Mouse (Mus musculus): ENCODE measurements at regions not wholly inside any gene's neighbourhood (a gene's known extent, or its start where the extent isn't known, plus 50 kb on each side); places are given as distances from the start of the nearest gene placed in this dataset.

GRCm38 (mm10) chr13:102106188-102106587 is 338.2 kb upstream of the Pik3r1 start:
- 86% methylated on average over 1 of the region's 1 CpGs for WGBS
- no peak for DNase-seq (ENCODE audit: low read depth, low spot score)

DNA sequence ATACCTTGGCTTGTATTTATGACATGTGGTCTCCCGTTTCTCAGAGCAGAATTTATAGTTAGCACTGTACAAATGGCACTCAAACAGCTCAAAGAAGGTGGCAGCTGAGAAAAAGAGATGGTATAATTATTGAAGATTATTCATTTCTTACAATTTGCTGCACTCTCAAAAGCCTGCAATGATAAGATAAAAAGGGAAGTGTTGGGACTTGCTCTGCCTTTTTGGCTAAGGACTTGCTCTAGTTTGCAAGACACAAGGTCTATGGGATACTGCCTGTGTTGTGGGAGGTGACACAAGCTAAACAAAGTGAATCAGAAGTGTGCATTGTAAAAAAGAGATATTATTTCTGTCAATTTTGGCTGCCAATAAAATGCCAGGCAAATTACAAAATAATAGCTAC is 340.2 kb upstream of the Pik3r1 start:
- no peak for DNase-seq (ENCODE audit: low read depth, low spot score)
- 64% methylated on average over 1 of the region's 1 CpGs for WGBS

- 76% methylated on average over 3 of the region's 3 CpGs for WGBS
- DNase-seq (ENCODE audit: low read depth, low spot score), result no peak
Measured at GRCm38 (mm10) chr13:102108916-102109315, 340.9 kb upstream of the Pik3r1 start.

- DNase-seq (ENCODE audit: low read depth, low spot score), result no peak
- WGBS, result 75% methylated on average over 5 of the region's 5 CpGs
Measured at GRCm38 (mm10) chr13:102113941-102114340, 345.9 kb upstream of the Pik3r1 start.

DNA sequence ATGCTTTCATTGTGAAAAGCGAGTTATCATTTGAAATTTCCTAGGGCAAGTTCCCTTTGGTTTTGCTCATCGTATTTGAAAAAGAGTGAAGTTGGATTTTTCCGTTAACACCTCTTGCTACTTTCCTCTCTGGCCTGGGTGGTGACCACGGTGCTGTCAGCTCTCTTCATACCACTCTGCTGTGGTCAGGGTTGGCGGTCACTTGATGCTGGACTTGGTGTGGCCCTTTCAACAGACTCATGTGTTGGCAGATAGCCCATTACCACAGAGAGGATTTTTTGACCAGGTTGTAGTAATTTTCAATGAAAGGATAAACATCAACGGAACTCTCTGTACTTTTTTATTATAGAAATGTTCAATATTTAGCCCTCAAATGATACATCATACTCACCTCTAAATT is 354.3 kb upstream of the Pik3r1 start:
- 90% methylated on average over 6 of the region's 6 CpGs for WGBS

GRCm38 (mm10) chr13:102127933-102128430 is 360.0 kb upstream of the Pik3r1 start:
- no peak for DNase-seq (ENCODE audit: low read depth, low spot score)
- WGBS, result 83% methylated on average over 4 of the region's 4 CpGs

More for the DNA sequence above, 354.3 kb upstream of the Pik3r1 start:
- no peak for DNase-seq (ENCODE audit: low read depth, low spot score)

- 89% methylated on average over 2 of the region's 2 CpGs for WGBS
- DNase-seq (ENCODE audit: low read depth, low spot score), result no peak
Measured at GRCm38 (mm10) chr13:102131459-102131858, 363.4 kb upstream of the Pik3r1 start.

DNA sequence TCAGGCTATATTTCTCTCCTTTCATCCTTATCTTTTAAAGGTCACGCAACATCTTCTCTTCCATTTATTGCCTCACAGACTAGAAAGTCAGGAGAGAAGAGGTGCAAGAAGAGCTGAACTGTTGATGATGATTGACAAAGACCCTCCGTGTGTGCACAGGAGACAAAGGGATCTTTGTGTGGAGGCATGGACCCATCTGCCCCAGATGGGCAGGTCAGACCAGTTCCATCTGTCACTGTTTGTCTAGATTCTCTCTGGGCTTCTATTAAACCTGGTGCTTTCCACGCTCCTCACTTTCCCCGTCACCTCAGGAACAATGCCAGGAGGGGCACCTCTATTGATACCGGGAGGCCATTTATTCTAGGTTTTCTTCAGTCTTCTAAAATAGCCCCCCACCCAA is 364.1 kb upstream of the Pik3r1 start:
- 75% methylated on average over 5 of the region's 5 CpGs for WGBS
- DNase-seq (ENCODE audit: low read depth, low spot score), result no peak

GRCm38 (mm10) chr13:102132696-102133095 is 364.7 kb upstream of the Pik3r1 start:
- 55% methylated on average over 2 of the region's 2 CpGs for WGBS
- DNase-seq (ENCODE audit: low read depth, low spot score), result no peak

GRCm38 (mm10) chr13:102135210-102135609 is 367.2 kb upstream of the Pik3r1 start:
- DNase-seq (ENCODE audit: low read depth, low spot score), result no peak

DNA sequence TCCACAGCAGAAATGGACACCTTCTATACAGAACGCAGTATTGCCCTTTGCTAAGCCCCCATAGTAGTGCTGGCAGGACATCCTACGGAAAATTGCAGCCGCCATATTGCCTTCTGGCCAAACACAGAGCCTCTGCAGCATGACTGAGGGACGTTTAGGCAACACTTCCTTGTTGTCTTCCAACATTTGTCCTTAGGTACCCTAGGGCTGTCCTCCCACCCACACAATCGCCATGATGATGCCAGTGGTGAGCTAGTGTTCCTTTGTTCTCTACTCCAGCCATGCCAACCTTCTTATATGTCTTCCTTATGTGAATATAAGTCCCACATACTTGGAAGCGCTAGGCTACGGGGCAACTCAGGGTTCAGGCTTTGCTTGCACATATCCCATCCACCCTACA is 375.0 kb upstream of the Pik3r1 start:
- DNase-seq (ENCODE audit: low read depth, low spot score), result no peak
- WGBS, result 92% methylated on average over 7 of the region's 7 CpGs

- 64% methylated on average over 2 of the region's 2 CpGs for WGBS
Measured at GRCm38 (mm10) chr13:102143848-102144247, 375.8 kb upstream of the Pik3r1 start.

DNA sequence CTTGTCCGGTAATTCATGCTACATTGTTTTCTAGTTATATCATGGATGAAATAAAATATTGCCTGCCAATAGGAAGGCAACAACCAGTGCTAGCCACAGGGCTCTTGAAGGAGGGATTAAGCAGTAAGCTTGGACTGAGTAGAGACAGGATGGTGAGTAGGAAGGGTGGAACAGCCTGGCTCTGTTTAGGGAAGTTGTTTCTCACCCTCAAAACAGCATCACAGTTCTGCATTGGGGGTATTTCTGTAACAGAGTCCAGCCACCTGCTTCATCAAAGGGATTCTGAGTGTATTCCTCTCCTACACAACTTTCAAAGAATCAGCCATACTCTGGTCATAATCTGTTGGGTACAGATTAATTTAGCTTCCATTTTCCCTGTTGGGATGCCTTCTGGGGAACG is 380.0 kb upstream of the Pik3r1 start:
- DNase-seq (ENCODE audit: low read depth, low spot score), result no peak
- WGBS, result 91% methylated on average over 2 of the region's 2 CpGs

More at GRCm38 (mm10) chr13:102143848-102144247, 375.8 kb upstream of the Pik3r1 start:
- DNase-seq (ENCODE audit: low read depth, low spot score), result no peak

DNA sequence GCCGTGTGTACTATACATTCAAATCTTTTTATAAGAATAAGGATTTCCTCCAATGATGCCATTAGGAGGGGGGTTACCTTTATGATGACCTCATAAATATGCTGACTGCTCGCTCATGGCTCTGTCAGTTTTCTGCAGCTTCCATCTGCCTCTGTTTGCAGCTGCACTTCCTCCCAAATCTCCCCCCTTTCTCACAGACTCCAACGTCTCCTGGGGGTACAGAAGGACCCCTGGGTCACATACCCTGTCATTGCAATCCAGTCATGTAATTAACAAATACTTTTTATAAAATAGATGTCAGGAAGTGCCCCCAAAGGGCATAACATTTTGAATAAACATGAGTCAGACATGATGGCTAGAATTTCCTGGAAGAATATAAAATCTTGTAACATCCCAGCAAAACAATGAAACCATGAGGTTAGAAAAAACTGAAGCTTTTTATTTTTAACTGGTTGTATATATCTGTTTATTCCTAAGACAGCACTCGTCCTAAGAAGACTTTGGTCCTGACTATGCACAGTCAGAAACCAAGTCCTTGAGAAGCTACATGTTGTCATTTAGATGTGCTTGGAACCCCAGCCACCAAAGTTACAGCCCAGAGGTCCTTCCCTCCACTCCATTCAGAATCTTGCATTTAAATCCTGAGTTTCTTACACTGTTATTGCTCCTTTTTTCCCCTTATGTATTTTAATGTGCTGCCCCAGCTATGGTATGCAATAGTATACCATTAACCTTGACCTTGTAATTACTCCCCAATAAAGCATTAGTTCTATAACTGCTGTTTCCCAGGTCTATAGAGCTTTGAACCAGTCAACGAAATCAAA is 386.0 kb upstream of the Pik3r1 start:
- WGBS, result 53% methylated on average over 5 of the region's 5 CpGs
- no peak for DNase-seq (ENCODE audit: low read depth, low spot score)

GRCm38 (mm10) chr13:102154609-102154899 is 386.5 kb upstream of the Pik3r1 start:
- 64% methylated on average over 2 of the region's 2 CpGs for WGBS
- DNase-seq (ENCODE audit: low read depth, low spot score), result no peak

DNA sequence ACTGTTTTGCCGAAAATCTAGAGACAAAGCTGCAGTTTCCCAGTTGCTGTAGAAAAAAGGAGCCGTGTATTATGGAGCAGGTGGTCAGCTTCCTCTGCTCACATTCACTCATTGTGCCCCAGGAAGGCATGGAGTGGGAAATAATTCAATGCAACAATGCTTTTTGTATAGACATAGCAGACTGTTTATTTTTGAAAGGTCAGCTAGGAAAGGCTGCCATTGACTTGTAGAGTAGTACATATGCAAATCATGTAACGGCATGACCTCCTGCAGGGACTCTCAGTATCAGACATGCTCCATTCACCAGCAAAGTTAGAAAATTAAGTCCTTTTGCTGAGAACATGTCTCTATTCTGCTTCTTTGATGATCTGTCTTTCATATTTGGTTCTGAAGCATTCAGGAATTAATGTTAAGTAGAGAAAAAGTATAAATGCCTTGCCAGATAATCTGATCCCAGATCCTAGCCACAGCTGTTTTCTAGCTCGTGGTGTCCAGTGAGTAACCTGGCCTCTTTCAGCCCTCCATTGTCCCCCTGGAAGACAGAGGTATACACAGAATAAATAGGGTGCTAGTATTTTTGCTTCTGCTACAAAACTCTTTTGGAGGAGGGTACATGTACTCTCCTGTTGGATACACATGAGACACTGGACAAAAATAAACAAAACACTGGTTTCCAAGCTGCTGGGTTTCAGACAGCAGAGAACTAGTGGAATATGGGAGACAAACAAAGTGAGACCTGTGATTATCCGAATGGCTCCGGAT is 389.5 kb upstream of the Pik3r1 start:
- DNase-seq (ENCODE audit: low read depth, low spot score), result no peak
- WGBS, result 88% methylated on average over 6 of the region's 6 CpGs

DNA sequence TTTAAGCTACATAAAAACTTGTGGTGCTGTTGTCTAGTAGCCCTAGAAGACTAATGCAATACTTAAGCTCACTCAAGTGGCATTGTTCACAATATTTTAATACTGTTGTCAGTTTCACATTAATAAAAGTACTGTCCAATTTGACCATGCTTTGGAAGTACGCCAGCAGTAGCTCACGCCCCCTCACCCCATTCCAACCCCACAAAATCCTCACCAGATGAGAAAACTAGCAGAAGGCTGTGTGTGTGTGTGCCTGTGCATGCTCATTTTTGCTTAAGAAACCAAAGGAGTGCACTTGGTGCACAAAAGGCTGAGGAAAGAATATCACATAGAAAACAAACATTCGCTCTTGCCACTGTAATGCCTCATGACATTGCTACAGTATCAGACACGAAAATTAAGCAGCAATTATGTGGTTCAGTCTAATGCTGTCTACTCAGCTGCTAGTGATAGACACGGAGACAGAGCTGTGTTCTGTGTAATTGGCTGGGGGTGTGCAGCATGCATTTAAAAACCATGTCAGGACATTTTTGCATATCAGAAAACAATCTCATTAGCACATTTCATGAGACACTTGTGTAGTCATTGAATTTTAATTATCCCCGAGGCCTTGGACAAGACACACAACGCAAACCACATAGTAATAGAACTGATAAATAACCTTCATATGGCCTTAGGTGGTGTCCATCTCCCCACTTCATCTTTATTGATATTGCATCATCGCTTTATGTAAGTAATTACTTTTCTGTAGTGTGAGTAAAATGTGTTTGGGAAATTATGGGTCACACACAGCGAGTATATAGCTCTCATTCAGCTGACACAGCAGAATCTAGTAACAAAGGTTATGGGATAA is 405.6 kb upstream of the Pik3r1 start:
- DNase-seq (ENCODE audit: low read depth, low spot score), result no peak
- 89% methylated on average over 9 of the region's 9 CpGs for WGBS

- DNase-seq (ENCODE audit: low read depth, low spot score), result no peak
- 92% methylated on average over 3 of the region's 3 CpGs for WGBS
Measured at GRCm38 (mm10) chr13:102174431-102174830, 406.4 kb upstream of the Pik3r1 start.

DNA sequence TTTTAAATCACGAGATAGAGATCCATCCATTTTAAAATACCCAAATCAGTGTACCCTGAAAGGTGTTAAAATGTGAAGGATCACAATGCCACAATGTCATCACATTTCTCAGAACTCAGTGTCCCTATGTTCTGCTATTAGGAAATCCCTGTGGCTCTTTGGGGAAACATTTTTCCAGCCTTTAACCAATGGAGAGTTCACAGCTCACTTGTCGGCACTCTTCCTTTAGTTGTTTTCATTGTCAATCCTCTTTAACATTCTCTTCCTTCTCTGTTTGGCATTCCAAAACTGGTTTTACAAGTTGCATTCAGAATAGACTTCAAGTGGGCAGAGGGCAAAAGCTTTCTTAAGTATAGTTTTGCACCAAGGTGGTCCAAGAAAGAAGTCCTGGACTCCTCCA is 406.9 kb upstream of the Pik3r1 start:
- DNase-seq (ENCODE audit: low read depth, low spot score), result no peak
- WGBS, result 75% methylated on average over 2 of the region's 2 CpGs

GRCm38 (mm10) chr13:102175406-102175805 is 407.4 kb upstream of the Pik3r1 start:
- DNase-seq (ENCODE audit: low read depth, low spot score), result no peak
- 98% methylated on average over 1 of the region's 1 CpGs for WGBS

Measured in large intestine, adult 2 months (tissue).